Mouse (Mus musculus): ENCODE results near the gene Ctrb1. TPM values are rescaled to one million over a fixed set of nuclear protein-coding genes. Genes with fewer than 3 reads are reported as not detected.

The Ctrb1 gene
- total and polyA plus RNA-seq, 2 experiments, result 1.9 to 134 TPM

GRCm38 (mm10) chr8:111725341-111725740, 34.5 kb upstream of the Ctrb1 start:
- 91% methylated on average over 6 of the region's 6 CpGs for WGBS
- Histone ChIP-seq H3K4me3 (ENCODE audit: insufficient read depth, low read depth, low read length) (no peak overlapping the region), H3K79me2 (ENCODE audit: control insufficient read depth, insufficient read depth, low read length) (peaks cover 50% of the 10 kb centered on the region), H3K27ac (replicated peaks; ENCODE audit: insufficient read depth, low read depth, low read length) (0 out of 2 replicates have a peak overlapping the region, but pooled peaks have one; percentile 16), H3K4me1 (ENCODE audit: control insufficient read depth, insufficient read depth, low read length) (peaks cover 42% of the 10 kb centered on the region), H3K9ac (ENCODE audit: low read depth, low read length) (no peak overlapping the region), H3K36me3 (ENCODE audit: control insufficient read depth, insufficient read depth, low read length) (peaks cover 8% of the 10 kb centered on the region; the same call in 1 of the 2 replicates), H3K27me3 (ENCODE audit: control insufficient read depth, insufficient read depth, low read length) (no peaks in the 10 kb centered on the region)
- DNase-seq (ENCODE audit: extremely low read depth, low read depth, low spot score), result no peak
- TF ChIP-seq CTCF (IDR thresholded peaks at IDR 0.05; ENCODE audit: low read depth, low read length) (no peak), POLR2A (IDR thresholded peaks at IDR 0.05; ENCODE audit: extremely low read depth, insufficient read depth, low read length) (no peak)

GRCm38 (mm10) chr8:111720115-111720544, 29.3 kb upstream of the Ctrb1 start:
- no peak for TF ChIP-seq CTCF (IDR thresholded peaks at IDR 0.05; ENCODE audit: low read depth, low read length)
- H3K4me3 ChIP-seq (ENCODE audit: insufficient read depth, low read depth, low read length), result no peak overlapping the region
- peaks cover 18% of the 10 kb centered on the region for H3K4me1 ChIP-seq (ENCODE audit: control insufficient read depth, insufficient read depth, low read length)
- H3K79me2 ChIP-seq (ENCODE audit: control insufficient read depth, insufficient read depth, low read length), result peaks cover 53% of the 10 kb centered on the region
- peaks cover 22% of the 10 kb centered on the region; the same call in 1 of the 2 replicates for H3K36me3 ChIP-seq (ENCODE audit: control insufficient read depth, insufficient read depth, low read length)
- H3K27ac ChIP-seq (replicated peaks; ENCODE audit: insufficient read depth, low read depth, low read length), result no peak overlapping the region
- no peaks in the 10 kb centered on the region for H3K27me3 ChIP-seq (ENCODE audit: control insufficient read depth, insufficient read depth, low read length)
- WGBS, result 66% methylated on average over 4 of the region's 4 CpGs
- DNase-seq (ENCODE audit: extremely low read depth, low read depth, low spot score), result no peak
- no peak overlapping the region for H3K9ac ChIP-seq (ENCODE audit: low read depth, low read length)

- H3K36me3 ChIP-seq (ENCODE audit: control insufficient read depth, insufficient read depth, low read length), result peaks cover 29% of the 10 kb centered on the region; the same call in 1 of the 2 replicates
- H3K4me3 ChIP-seq (ENCODE audit: insufficient read depth, low read depth, low read length), result no peak overlapping the region
- no peak overlapping the region for H3K27ac ChIP-seq (replicated peaks; ENCODE audit: insufficient read depth, low read depth, low read length)
- H3K9ac ChIP-seq (ENCODE audit: low read depth, low read length), result no peak overlapping the region
- peaks cover 41% of the 10 kb centered on the region for H3K79me2 ChIP-seq (ENCODE audit: control insufficient read depth, insufficient read depth, low read length)
- DNase-seq (ENCODE audit: extremely low read depth, low read depth, low spot score), result no peak
- TF ChIP-seq CTCF (IDR thresholded peaks at IDR 0.05; ENCODE audit: low read depth, low read length) (no peak), POLR2A (IDR thresholded peaks at IDR 0.05; ENCODE audit: extremely low read depth, insufficient read depth, low read length) (no peak)
- WGBS, result 60% methylated on average over 5 of the region's 5 CpGs
- no peaks in the 10 kb centered on the region for H3K27me3 ChIP-seq (ENCODE audit: control insufficient read depth, insufficient read depth, low read length)
- peaks cover 10% of the 10 kb centered on the region; the same call in 1 of the 2 replicates for H3K4me1 ChIP-seq (ENCODE audit: control insufficient read depth, insufficient read depth, low read length)
Measured at GRCm38 (mm10) chr8:111718937-111719336, 28.1 kb upstream of the Ctrb1 start.

GRCm38 (mm10) chr8:111717866-111718265, 27.1 kb upstream of the Ctrb1 start:
- Histone ChIP-seq H3K36me3 (ENCODE audit: control insufficient read depth, insufficient read depth, low read length) (peaks cover 34% of the 10 kb centered on the region; the same call in 1 of the 2 replicates), H3K4me3 (ENCODE audit: insufficient read depth, low read depth, low read length) (no peak overlapping the region), H3K27me3 (ENCODE audit: control insufficient read depth, insufficient read depth, low read length) (no peaks in the 10 kb centered on the region), H3K27ac (replicated peaks; ENCODE audit: insufficient read depth, low read depth, low read length) (0 out of 2 replicates have a peak overlapping the region, but pooled peaks have one; percentile 16), H3K4me1 (ENCODE audit: control insufficient read depth, insufficient read depth, low read length) (peaks cover 10% of the 10 kb centered on the region; the same call in 1 of the 2 replicates), H3K79me2 (ENCODE audit: control insufficient read depth, insufficient read depth, low read length) (peaks cover 39% of the 10 kb centered on the region), H3K9ac (ENCODE audit: low read depth, low read length) (no peak overlapping the region)
- TF ChIP-seq POLR2A (IDR thresholded peaks at IDR 0.05; ENCODE audit: extremely low read depth, insufficient read depth, low read length), result no peak
- peak; percentile 76 for TF ChIP-seq CTCF (IDR thresholded peaks at IDR 0.05; ENCODE audit: low read depth, low read length)
- WGBS, result 24% methylated on average over 6 of the region's 6 CpGs
- DNase-seq (ENCODE audit: extremely low read depth, low read depth, low spot score), result peak; percentile 53

GRCm38 (mm10) chr8:111717488-111717792, 26.6 kb upstream of the Ctrb1 start:
- 86% methylated on average over 4 of the region's 4 CpGs for WGBS
- Histone ChIP-seq H3K4me3 (ENCODE audit: insufficient read depth, low read depth, low read length) (no peak overlapping the region), H3K79me2 (ENCODE audit: control insufficient read depth, insufficient read depth, low read length) (peaks cover 39% of the 10 kb centered on the region), H3K27ac (replicated peaks; ENCODE audit: insufficient read depth, low read depth, low read length) (0 out of 2 replicates have a peak overlapping the region, but pooled peaks have one; percentile 16), H3K4me1 (ENCODE audit: control insufficient read depth, insufficient read depth, low read length) (peaks cover 10% of the 10 kb centered on the region; the same call in 1 of the 2 replicates), H3K9ac (ENCODE audit: low read depth, low read length) (no peak overlapping the region), H3K27me3 (ENCODE audit: control insufficient read depth, insufficient read depth, low read length) (no peaks in the 10 kb centered on the region), H3K36me3 (ENCODE audit: control insufficient read depth, insufficient read depth, low read length) (peaks cover 34% of the 10 kb centered on the region; the same call in 1 of the 2 replicates)
- DNase-seq (ENCODE audit: extremely low read depth, low read depth, low spot score), result no peak
- TF ChIP-seq POLR2A (IDR thresholded peaks at IDR 0.05; ENCODE audit: extremely low read depth, insufficient read depth, low read length) (no peak), CTCF (IDR thresholded peaks at IDR 0.05; ENCODE audit: low read depth, low read length) (no peak)

Measured in liver, adult 2 months (tissue).